8 mouse cellular contexts compared by ENCODE assay signal in genomic region chr11:85392179-85392863, GRCm38 (mm10). TPM values are rescaled to one million over a fixed set of nuclear protein-coding genes. Genes with fewer than 3 reads are reported as not detected.
DNase-seq lines count a peak whose midpoint lies in the region; ATAC-seq lines count a peak whose summit lies in the region.

No protein-coding gene starts in this region.

- no peaks in the 10 kb centered on the region for H3K9me3 ChIP-seq in stomach, embryonic 14.5 days (ENCODE audit: control insufficient read depth, low read depth, low read length)

- peaks cover 3% of the 10 kb centered on the region; the same call in 1 of the 2 replicates for H3K4me1 ChIP-seq in stomach, embryonic 14.5 days (ENCODE audit: control insufficient read depth, insufficient read depth, low read length)

- H3K4me3 ChIP-seq in stomach, embryonic 14.5 days (ENCODE audit: low read depth, low read length), result no peak overlapping the region

- H3K36me3 ChIP-seq in stomach, embryonic 14.5 days (ENCODE audit: control insufficient read depth, insufficient read depth, low read length), result no peaks in the 10 kb centered on the region

- H3K9ac ChIP-seq in stomach, embryonic 14.5 days (replicated peaks; ENCODE audit: low read depth, low read length), result no peak overlapping the region

- peak overlapping the region; percentile 74; the same call in 1 of the 2 replicates for H3K27ac ChIP-seq in stomach, embryonic 14.5 days (ENCODE audit: low read length)

- no peaks in the 10 kb centered on the region for H3K27me3 ChIP-seq in stomach, embryonic 14.5 days (ENCODE audit: control insufficient read depth, insufficient read depth, low read length)

- no peak overlapping the region for H3K4me2 ChIP-seq in stomach, embryonic 14.5 days (replicated peaks; ENCODE audit: low read depth, low read length)

- 64% methylated on average over 12 of the region's 12 CpGs for WGBS in stomach, embryonic 14.5 days

- DNase-seq in ovary, postnatal 14 days (ENCODE audit: low spot score), result peak; percentile 24
- DNase-seq in ovary, postnatal 36 days (ENCODE audit: low spot score), result no peak
- DNase-seq in fibroblast of lung, adult 2 months (ENCODE audit: low read depth), result peak; percentile 26
- DNase-seq in kidney, postnatal 4 days, result peak; percentile 43 to 61
- DNase-seq in thymus, postnatal 4 days, result no peak
- no peak for DNase-seq in adrenal gland, adult 2 months
- DNase-seq in frontal cortex, postnatal 36 days (ENCODE audit: low spot score in 2 of 2), result no peak

- no peak for ATAC-seq in stomach, embryonic 14.5 days (ENCODE audit: insufficient number of reproducible peaks, insufficient read depth, low FRiP score, low read depth)

RNA-seq across cellular contexts. Expression of gene Bcas3, which starts 39.4 kb away (rescaled TPM):
- polyA plus RNA-seq in stomach, embryonic 14.5 days (2014; fragmentation: Nextera tagmentation; extraction: Ambion mirVana), result 20.4 and 22.6 TPM in 2 replicates
- total RNA-seq in adrenal gland, adult 2 months (2021), result 10 to 100 TPM; 45.8 to 47.6 TPM
- polyA plus RNA-seq in adrenal gland, adult 2 months (2012; rRNA removed), result 63.8 and 66.9 TPM in 2 replicates

Comparison
In these comparisons a context has a peak if more than half of its experiments do, and no peak if none do; other contexts are left out.
1. DNase-seq: peak in ovary, postnatal 14 days (single experiment), fibroblast of lung, adult 2 months (single experiment) and kidney, postnatal 4 days (2 of 2); none in ovary, postnatal 36 days (single experiment), thymus, postnatal 4 days (single experiment), adrenal gland, adult 2 months (single experiment) and frontal cortex, postnatal 36 days (0 of 2).